Mouse (Mus musculus): ENCODE measurements around the gene Krtcap3.
A peak's percentile ranks its signal among the peaks of the same experiment; 100 is the strongest.

Gene Krtcap3

DNA sequence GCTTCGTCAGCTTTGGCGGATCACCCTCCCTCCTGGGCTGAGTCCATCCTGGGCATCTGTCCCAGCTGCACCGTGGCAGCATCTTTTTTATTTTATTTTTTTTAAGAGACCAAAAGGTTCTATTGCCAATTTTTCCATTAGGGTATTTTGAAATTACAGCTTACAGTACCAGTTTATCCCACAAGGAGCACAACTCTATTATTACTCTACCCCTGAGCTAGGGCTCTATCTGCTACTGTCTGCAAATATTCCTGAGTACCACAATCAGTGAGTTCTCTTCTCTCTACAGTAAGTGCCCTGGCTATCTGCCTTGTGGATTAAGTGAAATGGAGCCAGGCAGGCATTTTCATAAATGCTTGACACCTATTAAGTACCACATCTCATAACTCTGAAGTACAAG lies 37.2 kb downstream of the Krtcap3 start:
- no peak for TF ChIP-seq GATA4 (IDR thresholded peaks at IDR 0.05; ENCODE audit: insufficient replicate concordance, low read length)

DNA sequence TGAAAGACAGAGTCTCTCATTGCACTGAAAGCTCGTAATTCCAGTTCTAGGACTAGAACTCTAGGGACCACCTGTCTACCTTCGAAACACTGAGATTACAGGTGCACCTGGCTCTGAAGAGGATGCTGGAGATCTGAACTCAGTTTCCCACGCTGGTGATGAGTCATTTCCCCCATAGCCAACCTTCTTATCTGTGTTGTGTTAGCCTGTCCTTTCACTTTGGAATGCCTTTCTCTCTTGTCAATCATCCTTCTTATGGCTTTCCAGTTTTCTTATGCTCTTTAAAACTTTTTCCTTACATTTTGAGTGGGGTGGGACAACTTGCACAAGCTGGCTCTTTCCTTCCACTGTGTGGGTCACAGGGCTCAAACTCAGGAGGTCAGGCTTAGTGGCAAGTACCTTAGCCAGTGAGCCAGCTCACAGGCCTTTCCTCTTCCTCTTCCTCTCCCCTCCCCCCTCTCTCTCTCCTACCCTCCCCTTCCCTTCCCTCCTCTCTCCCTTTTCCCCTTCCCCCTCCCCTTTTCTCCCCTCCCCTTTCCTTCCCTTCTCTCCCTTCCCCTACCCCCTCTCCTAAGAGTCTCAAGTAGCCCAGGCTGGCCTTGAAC lies 38.2 kb downstream of the Krtcap3 start:
- no peak for TF ChIP-seq GATA4 (IDR thresholded peaks at IDR 0.05; ENCODE audit: insufficient replicate concordance, low read length)

DNA sequence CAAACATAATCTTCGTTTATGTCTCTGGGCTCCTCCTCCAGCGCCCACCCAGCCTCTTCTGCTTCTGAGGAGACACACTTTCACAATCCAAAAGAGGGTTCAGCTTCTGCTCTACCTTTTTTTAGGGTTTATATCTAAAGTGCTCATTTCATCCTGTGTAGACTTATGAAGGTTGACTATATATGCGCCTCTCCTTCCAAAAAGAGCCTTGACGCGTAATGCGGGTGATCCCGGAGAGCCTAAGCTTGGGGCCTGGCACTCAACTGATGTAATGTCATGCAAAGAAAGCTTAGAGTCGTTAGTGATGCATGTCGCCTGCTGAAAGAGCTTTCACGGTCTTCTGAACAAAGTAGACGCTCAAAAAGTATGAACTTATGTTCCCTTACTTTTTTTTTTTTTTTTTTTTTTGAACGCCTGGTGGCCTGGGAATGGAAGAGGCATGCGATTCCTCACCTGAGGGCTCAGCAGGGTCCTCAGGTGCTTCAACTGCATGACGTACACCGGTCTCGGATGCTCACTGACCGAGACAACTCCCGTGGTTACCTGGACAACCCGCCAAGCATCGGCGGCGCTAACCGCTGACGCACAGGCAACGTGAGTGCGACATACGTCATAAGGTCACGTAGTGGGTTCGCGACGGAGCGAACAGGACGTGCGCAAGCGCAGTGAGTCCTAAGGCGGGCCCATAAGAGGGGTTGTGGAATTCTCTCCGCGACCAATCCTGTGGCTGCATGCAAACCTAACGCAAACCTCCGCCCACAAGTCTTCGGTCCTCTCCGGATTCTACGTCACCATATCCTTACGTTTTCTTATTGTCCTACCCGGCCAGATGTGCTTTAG lies 39.2 kb downstream of the Krtcap3 start, which contains the start of gene Ift172:
Gene Ift172 (minus strand): TSS at position 596 of the 840 bp plus-strand sequence.
- TF ChIP-seq GATA4 (IDR thresholded peaks at IDR 0.05; ENCODE audit: insufficient replicate concordance, low read length): no peak

DNA sequence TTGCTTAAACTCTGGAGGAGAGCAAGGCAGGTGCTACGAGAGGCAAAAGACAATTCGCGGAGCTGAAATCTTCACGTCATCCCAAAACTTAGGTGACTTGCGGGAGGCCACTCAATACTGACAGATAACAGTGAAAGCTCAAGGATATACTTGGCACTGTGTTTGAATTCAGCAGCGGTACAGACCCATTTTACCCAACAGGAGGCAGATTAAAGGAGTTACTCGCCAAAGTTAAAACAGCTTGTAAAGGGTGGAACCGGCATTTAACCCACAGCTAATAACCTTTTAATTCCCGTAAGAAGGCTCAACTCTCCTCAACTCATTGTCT lies 39.8 kb downstream of the Krtcap3 start:
- peak; percentile 50; the same call in 1 of the 2 replicates for TF ChIP-seq GATA4 (IDR thresholded peaks at IDR 0.05; ENCODE audit: insufficient replicate concordance, low read length)

DNA sequence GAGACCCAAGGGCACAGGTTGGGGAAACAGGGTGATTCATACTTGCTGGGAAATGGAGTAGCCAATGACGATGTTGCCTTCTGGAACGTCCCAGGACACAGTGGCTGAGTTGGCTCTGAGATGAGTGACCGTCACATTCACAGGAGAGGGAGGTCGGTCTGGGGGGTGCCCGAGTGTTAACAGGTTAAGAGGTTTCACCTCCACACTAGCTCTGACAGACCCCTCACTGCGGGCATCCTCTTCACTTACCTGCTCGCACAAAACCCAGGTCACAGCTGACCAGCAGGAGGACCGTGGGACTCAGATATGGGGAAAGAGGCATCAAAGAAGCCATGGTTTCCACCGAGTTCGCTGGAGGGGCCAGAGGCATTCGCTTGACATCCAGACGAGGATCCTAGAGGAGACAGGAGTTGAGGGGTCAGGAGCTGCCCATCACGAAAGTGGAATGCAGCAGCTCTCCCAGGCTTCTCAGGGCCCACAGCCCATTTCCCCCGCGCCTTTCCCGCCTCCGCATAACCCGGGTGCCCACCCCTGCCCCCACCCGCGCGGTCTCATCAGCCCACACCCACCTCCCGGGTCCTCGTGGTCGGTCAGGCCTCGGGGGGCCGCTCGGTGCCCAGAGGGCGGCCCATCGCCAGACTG lies 43.6 kb downstream of the Krtcap3 start:
- no peak for TF ChIP-seq GATA4 (IDR thresholded peaks at IDR 0.05; ENCODE audit: insufficient replicate concordance, low read length)

DNA sequence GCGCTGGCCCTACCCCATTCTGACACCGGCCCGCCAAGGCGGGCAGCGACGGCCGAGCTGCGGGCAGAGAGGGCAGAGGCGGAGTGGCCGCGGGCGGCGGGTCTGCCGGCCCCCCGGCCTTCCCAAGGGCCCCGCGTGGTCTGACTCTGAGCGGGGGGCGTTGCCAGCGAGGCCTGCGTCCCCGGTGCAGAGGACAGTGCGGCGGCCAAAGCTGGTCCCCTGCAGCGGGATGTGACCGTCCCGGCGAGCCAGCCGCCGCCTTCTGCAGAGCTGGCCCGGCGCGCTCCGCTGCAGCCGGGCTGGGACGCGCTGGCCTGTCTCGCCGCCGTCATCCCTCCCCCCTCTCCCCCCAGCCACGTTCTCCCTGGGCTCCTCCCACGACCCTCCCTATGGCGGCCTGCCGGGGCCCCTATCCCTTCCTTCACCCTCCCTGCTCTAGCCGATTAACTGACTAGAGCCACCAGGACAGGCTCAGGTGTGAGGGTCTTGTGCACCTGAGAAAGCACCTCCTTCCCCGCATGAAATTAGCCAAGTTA lies 44.2 kb downstream of the Krtcap3 start, which contains the start of gene Fndc4:
Gene Fndc4 (minus strand): TSS at position 475 of the 536 bp plus-strand sequence.
- TF ChIP-seq GATA4 (IDR thresholded peaks at IDR 0.05; ENCODE audit: insufficient replicate concordance, low read length): no peak

DNA sequence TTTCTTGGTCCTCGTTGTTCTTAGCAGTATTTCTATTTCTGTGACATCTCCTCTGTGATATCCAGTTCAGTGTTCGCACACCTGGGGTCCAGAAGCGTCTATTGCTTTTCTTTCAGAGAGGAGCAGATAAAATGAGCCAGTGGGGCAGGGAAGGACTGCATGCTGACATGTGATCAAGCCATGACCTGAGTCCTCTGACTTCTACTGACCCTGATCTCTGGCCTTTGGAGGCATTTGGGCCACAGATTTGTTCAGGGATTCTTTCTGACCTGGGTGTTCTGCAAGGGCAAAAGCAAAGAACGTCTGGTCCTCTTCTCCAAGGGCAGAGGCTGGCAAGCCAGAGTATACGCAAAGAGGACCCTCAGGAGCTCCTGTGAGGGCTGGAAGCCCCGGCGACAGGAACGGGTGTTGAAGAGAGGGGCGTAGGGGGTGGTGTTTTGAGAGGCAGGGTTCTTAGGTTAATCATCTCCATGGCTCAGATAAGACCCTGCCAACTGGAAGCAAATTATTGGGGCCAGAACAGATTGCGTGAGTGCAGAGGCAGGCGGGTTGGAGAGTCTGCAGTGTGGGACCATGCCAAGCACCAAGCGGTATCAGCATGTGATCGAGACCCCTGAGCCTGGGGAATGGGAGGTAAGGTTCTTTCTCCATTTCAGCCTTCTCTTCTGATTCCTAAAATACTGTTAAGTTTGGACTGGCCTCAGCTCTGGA lies 45.7 kb downstream of the Krtcap3 start, which contains the start of gene Gckr:
Gene Gckr (plus strand): TSS at position 397 of the 711 bp plus-strand sequence.
- TF ChIP-seq GATA4 (IDR thresholded peaks at IDR 0.05; ENCODE audit: insufficient replicate concordance, low read length): peak; percentile 89; the same call in 1 of the 2 replicates

DNA sequence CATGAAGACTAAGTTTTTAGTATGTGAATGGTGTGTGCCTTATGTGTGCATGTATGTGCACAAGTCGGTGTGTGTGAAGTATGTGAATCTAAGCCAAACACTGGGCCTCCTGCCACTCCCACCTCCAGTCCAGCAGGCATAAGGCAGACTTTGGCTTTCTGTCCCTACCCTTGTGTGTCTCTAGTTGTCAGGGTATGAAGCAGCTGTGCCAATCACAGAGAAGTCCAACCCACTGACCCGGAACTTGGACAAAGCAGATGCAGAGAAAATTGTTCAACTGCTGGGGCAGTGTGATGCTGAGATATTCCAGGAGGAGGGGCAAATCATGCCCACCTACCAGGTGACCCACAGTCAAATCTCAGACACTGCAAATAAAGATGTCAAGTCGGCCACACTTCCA lies 46.5 kb downstream of the Krtcap3 start:
- TF ChIP-seq GATA4 (IDR thresholded peaks at IDR 0.05; ENCODE audit: insufficient replicate concordance, low read length): no peak

DNA sequence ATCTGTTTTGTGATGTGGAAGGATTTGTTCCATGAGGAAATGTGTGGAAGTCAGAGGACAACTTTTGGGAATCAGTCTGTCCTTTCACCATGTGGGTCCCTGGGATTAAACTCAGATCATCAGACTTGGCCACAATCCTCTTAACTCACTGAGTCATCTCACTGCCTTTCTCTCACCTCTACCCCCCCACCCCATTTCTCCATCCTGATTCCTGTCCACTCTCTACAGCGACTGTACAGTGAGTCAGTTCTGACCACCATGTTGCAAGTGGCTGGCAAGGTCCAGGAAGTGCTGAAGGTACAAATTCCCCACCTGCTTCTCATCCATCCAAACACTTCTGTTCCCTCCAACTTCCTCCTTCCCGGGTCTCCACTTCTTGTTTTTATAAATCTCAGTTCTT lies 47.0 kb downstream of the Krtcap3 start:
- no peak for TF ChIP-seq GATA4 (IDR thresholded peaks at IDR 0.05; ENCODE audit: insufficient replicate concordance, low read length)

DNA sequence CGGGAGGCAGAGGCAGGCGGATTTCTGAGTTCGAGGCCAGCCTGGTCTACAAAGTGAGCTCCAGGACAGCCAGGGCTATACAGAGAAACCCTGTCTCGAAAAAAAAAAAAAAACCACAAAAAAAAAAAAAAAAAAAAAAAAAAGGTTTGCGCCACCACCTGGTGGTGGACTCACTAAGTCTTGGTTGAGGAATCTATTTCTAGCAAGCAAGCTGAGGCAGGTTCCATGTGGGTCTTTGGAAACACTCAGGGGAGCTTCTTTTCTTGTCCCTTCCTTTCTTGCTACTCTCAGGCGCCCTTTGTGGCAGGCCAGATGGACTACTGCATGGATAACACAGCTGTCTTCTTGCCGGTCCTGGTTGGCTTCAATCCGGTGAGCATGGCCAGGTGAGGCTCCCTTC lies 50.4 kb downstream of the Krtcap3 start:
- no peak for TF ChIP-seq GATA4 (IDR thresholded peaks at IDR 0.05; ENCODE audit: insufficient replicate concordance, low read length)

All from liver, adult (tissue).